Mouse (Mus musculus): Measurements from ENCODE around the gene Gpn3.
"Not testable (repeated sequence)": the region's sequence is repeated elsewhere in the genome, so short reads cannot be mapped to it uniquely, and the experiment has no call there.

The Gpn3 gene

DNA sequence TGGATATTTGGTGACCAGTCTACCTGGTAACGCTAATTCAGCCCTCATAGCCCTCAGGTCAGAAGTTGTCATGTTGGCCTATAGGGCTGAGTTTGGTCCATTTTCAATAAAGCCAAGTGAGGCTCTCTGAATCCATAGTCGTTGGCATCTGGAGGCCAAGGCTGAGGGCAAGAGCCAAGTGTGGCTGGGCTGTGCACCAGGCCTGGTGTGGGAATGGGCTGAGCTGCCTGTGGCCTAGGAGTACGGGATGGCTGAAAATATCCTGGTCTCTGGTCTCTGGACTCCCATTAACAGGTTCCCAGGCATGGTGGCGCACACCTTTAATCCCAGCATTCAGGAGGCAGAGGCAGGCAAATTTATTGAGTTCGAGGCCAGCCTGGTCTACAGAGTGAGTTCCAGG, 18.3 kb downstream of the Gpn3 start:
- DNase-seq (ENCODE audit: low spot score in 2 of 2), result no peak

DNA sequence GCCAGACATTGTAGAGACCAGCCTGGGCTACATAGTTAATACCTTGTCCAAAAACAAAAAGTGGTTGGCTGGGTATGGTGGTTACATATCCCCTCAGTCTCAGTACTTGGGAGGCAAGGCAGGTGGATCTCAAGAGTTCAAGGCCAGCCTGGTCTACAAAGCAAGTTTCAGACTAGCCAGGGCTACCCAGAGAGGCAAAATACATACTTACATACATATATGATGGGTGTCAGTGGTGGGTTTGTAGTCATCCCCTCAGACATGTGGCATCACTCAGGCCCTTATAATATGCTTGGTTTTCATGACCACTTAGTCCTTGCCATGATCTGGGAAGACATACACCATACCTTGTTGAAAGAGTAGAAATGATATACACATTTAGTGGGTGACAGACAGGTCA, 19.0 kb downstream of the Gpn3 start:
- no peak for DNase-seq (ENCODE audit: low spot score in 2 of 2)

DNA sequence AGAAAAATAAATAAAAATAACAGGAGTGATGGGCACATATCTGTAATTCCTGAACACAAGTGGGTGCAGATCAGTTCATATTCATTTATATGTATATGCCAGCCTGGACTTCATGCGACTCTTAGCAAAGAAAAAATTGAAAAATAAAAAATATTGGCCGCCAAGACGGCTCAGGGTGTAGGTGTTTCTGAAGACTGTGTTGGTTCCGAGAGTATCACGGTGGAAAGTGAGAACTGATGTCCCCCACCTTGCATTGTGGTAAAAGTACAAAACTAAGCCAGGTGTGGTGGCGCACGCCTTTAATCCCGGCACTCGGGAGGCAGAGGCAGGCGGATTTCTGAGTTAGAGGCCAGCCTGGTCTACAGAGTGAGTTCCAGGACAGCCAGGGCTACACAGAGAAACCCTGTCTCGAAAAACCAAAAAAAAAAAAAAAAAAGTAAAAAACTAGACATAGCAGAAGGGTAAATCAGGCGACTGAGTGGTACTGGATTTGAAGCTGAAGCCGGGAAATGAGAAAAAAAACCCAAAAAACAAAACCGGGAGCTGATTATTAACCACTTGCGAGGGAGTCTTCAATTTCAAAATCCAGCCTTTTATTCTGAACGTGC, 19.6 kb downstream of the Gpn3 start:
- DNase-seq (ENCODE audit: low spot score in 2 of 2), result no peak

DNA sequence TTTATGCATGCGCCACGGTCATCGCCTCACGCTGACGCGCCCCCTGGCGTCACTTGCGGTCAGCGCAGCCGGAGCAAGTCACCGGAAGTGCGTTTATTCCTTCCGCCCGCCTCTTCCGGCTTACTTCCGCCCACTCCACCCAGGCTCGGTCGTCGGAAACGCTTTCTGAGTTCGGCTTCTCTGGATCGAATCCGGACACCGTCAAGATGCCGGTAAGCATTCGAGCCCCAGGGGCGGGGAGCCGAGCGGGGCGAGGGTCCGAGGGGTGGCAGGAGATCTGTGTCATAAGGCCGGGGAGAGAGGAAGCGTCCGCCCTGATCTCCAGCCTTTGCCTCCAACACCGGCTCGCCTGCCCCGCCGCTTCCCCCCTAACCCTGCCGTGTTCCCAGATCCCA, 20.1 kb downstream of the Gpn3 start, which contains the start of gene Arpc3:
Arpc3 (plus strand) TSS at position 93 of the 395 bp plus-strand sequence.
- DNase-seq (ENCODE audit: low spot score in 2 of 2), result peak; percentile 83 to 85

DNA sequence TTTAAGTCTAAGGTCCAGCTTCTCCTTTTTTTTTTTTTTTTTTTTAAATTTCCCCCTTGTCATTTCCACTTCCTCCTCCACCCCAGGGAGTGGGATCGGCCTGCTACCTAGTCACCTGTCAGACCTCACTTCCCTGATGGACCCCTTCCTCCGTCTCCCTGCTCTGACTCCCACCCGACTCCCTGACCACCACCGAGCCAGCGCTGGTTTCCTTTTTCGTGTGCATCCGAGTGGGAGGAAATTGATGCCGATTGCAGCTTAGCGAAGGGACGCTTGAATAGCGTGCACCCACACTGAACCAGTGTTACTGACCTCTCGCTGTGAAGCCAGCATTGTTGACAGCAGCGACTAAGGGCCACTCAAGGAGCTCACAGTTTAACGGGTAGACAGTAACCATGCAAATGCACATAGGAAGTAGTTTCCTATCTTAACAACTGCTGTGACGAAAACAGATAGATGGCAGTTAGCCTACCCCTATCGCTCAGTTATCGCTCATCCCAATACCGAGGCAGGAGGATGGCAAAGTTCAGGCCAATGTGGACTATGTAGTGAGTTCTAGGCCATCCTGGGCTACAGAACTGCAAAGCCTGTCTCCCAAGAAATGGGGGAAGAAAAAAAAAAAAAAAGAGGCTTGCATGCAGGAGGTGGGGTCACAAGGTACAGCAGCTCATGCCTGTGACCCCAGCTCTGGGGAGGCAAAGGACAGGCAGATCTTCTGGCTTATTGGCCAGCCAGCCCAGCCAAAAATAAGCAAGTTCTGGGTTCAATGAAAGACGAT, 20.7 kb downstream of the Gpn3 start:
- DNase-seq (ENCODE audit: low spot score in 2 of 2), result no peak

DNA sequence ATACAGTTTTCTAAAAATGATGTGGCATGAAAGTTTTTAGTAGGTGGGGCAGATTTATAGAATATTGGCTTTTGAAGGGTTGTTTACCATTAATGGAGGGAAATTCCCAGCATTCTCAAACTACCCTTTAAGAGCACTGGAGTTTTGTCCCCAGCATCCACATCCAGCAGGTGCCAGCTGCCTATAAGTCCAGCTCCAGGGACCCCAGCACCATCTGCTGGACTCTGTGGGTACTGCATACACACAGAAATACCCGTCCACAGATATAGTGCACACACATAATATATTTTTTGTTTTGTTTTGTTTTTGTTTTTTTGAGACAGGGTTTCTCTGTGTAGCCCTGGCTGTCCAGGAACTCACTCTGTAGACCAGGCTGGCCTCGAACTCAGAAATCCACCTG, 22.2 kb downstream of the Gpn3 start:
- no peak for DNase-seq (ENCODE audit: low spot score in 2 of 2)

DNA sequence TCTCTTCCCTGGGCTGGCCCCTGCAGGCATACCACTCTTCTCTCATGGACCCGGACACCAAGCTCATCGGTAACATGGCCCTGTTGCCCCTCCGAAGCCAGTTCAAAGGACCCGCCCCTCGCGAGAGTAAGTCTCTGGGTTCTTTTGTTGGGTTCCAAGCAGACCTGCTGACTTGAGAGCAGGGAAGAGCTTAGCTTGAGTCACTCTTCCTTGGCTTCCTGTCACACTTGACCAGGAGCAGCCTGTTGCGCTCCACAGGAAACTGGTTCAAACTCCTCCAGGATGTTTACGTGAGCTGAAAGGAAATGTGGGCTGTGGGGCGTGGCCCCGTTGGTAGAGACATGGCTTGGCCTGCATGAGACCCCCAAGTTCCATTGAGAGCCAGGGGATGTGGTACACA, 25.1 kb downstream of the Gpn3 start:
- DNase-seq (ENCODE audit: low spot score in 2 of 2), result no peak

DNA sequence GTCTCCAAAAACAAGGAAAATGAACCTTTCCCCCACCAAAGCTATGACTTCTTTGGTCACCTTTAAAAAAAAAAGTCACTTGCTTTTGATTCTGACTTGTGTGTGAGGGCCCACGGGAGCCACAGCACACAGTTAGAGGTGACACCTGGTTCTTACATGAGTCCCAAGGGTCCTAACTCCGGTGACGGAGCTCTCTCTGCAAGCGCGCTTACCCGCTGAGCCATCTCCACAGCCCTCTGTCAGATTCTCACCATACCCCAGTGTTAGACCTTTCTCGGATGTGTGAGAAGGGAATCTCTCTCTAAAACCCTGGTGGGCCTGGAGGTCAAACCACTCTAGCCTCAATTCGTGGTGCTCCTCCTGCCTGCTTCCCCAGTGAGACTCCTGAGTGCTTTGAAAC, 25.8 kb downstream of the Gpn3 start:
- no peak for DNase-seq (ENCODE audit: low spot score in 2 of 2)

DNA sequence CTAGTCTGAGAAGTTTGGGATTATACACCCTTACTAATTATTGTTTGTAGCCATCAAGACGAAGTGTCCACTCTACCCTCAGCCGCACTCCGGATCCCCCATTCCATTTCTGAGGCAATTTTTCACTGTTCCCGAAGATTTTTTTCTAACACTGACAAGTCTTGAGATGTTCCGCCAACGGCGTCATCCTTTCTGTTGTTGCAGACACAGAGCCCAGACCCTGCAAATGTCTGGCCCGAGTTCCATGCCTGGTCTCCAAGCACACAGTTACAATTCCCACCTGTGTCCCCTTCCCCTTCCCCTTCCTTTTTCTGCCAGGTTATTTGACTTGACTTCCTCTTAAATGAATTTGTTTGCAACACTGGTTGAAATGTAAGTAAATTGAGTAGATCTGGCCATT, 28.2 kb downstream of the Gpn3 start:
- no peak for DNase-seq (ENCODE audit: low spot score in 2 of 2)

DNA sequence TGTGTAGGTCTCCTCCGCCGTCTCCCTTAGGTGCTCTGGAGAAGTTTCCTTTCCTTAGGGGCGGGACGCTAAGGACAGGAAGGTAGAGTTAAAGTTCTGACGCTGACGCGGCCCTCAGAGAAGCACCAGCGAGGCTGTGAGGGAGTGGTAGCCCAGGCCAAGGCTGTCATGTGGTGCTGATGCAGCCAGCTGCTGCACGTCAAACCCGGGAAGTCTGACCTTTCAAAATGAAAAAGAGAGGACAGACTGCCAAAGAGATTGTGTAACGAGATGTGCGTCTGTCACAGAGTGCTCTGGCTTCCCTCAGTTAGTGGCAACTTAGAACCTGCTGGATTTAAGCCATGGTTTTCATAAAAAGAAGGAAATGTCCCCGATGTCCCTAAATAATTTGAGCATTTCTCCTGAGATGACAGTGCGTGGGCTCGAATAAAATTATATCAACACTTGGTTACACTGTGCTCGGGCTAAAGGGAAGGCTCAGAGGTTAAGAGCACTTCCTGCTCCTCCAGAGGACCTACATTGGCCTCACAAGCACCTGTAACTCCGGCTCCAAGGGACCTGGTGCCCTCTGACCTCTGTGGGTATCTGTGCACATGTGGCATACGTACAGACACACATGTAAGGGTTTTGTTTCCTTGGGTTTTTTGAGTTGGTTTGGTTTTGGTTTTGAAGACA, 29.1 kb downstream of the Gpn3 start:
- DNase-seq (ENCODE audit: low spot score in 2 of 2), result peak; percentile 43 to 59

DNA sequence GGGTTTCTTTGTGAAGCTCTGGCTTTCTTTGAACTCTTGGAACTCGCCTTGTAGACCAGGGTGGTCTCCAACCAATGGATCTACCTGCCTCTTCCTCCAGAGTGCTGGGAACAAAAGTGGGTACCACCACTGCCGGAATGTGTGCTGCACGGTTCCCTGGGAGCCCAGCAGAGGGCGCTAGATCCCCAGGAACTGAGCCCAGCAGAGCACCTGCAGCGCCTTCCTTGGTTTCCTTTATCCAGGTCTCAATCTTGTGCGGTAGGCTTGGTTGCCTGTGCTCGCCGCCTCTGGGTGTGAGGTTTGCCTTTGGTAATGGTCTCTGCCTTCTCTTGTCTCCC, 29.6 kb downstream of the Gpn3 start:
- no peak for DNase-seq (ENCODE audit: low spot score in 2 of 2)

DNA sequence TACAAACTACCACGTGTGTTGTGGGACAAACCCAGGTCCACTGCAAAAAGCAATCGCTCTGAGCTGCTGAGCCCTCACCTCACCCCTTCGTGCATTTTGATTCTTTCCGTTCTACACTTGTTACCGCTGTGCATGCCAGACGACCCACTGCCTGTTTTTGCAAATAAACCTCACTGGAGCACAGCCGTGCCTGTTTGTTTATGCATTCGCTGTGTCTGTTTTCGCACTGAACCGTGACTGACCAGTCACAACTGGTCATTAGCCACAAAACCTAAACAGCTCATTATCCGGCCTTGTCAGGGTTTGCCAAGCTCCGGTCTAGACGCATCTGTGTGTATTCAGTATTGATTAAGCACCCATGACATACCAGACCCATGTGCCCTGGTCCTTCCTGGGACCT, 30.5 kb downstream of the Gpn3 start:
- no peak for DNase-seq (ENCODE audit: low spot score in 2 of 2)

DNA sequence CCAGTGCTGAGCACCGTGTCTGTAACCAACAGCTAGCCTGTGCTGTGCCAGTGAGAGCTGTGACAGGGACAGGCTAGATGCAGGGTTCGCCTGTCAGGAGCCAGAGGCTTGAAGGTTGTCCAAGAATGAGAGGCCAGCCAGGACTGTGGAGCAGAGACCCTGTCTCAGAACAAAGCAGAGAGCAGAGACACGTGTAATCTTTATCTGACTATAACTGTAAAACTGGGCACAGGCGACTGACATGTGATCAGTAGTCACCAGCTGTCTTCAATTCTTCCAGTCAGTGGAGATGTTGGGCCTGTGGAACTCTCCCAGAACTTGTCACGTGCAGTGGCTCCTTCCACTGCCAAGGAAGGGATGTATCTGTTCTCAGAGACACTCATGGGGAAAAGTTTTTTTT, 31.1 kb downstream of the Gpn3 start:
- peak; percentile 68 to 69 for DNase-seq (ENCODE audit: low spot score in 2 of 2)

DNA sequence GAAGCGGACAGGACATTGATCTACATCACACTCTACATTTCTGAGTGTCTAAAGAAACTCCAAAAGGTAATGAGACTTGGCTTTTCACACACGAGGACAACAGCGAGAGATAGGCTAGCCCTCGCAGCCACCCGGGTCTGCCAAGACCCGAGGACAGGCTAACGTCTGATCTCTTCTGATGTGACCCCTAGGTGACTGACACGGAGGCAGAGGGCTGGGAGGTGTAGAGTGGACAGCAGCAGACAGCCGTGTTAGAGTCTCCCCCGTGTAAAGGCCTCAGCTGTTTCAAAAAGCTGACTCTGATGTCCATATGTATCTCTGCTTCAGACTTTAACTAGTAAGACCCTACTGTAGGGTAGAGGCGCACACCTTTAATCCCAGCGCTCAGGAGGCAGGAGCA, 31.7 kb downstream of the Gpn3 start:
- no peak for DNase-seq (ENCODE audit: low spot score in 2 of 2)

DNA sequence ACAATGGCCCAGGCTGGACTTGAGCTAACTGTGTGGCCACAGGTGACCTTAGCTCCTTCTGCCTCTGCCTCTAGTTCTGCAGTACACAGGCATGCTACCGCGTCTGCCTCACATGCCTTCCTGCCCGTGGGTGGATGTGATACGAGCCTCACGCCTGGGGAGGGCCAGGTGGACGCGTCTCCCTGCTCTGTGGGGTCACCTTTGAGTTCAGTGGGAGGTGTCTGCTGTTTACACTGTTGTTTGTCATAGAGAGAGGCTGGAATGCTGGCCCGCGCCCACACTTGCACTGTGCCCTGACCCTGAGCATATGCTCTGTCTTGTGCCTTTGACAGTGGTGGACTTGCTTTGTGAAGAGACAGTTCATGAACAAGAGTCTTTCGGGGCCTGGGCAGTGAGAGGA, 33.9 kb downstream of the Gpn3 start:
- DNase-seq (ENCODE audit: low spot score in 2 of 2), result no peak

DNA sequence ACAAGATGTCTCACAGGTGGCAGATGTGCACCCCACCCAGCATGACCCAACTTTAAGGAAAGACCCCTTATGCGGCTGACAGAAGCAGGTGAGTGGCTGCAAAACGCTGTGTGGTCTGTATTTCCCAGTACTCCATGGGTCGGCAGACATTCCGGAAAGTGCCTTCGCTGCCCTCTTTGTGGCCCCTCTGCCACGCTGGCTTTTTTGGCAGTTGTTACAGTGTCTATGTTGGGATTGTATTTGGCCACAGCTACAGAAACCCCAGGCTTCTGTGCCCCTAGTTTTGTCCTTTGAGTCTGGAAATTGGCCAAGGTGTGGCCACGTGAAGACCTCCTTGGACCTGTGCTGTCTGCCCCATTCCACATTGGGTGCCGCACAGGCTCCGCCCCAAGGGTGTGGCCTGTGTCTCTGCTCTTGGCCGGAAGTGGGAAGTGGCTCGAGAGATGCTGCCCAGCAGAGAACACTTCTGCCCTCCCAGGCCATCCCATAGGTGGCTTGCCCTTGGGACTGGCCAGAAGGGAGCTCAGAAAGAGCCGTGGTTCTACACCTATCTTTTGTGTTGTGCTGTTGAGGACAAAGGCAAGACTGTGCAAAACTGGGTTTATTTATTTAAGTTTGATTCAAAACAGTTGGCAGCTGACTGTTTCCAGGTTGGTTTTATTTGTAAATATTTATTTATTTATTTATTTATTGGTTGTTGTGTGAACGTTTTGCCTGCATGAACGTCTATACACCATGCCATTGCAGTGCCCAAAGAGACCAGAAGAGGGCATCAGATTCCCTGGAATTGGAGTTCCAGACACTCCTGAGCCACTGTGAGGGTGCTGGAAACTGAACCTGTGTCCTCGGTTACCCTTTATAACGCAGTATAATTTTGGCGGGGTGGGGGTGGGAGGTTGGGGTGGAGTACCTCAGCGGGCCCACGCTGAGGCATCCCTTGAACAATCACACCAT, 38.3 kb downstream of the Gpn3 start:
- no peak for DNase-seq (ENCODE audit: low spot score in 2 of 2)

DNA sequence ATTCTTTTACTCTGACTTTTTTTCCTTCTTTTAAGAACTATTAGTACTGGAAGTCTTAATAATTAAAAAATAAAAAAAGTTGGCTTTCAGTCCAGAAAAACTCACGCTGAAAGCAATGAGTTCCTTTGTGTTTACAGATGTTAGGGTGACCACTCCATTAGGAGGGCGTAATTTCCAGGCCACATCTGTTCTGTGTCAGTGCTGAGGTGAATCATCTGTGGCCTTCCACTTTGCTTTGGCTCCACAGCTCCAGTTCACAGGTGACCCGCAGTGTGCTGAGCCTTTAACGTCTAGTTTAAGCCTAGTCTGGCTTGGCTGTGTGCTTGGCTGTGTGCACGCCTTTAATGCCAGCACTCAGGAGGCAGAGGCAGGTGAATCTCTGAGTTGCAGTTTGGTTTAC, 40.2 kb downstream of the Gpn3 start:
- no peak for DNase-seq (ENCODE audit: low spot score in 2 of 2)

DNA sequence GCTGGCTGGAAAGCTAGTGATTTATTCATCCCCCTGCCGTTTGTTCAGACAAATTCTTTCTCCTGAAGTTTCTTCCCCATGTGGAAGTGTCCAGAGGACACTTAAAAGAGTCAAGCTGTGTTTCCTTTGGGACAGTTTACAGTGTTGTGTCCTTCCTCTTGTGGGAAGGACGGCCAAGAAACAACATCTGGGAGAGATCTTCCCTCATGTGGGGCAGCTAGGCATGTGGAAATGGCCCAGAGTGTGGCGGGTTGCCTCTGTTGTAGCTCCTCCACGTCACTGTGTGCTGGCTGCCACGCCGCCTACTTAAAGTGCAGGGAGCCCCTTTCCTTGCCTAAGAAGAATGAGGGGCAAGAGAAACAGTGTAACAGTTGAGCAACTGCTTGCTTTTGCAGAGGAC, 41.1 kb downstream of the Gpn3 start:
- no peak for DNase-seq (ENCODE audit: low spot score in 2 of 2)

DNA sequence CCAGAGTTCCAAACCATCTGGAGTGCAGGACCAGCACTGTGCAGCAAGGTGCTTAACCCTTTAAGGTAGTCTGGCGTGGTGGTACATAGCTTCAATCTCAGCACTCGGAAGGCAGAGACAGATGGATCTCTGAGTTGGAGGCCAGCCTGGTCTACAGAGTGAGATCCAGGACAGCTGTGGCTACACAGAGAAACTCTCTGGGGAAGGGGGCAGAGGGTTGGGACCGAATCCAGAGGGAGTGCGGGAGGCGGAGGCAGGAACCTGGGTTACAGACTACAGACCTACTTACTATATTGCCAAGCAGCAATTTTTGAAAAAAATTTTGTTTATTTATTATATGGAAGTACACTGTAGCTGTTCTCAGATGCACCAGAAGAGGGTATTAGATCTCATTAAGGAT, 42.7 kb downstream of the Gpn3 start:
- DNase-seq (ENCODE audit: low spot score in 2 of 2), result no peak

DNA sequence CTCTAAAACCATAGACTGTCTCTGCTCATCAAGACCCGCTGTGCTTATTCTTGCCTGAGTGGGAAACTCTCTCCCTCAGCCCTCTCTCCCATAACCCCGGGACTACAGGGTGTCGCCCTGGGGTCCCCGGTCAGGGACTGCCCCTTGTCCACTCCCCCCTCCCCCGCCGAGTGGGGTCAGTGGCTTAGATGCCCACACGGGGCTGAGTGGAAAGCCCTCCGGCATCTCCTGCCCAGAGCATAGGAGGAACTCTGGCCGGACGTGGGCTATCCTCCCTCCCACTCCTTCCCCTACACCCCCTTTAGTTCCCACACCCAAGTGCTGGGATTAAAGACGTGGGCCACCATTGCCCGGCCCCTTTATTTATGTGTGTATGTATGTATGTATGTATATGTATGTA, 43.8 kb downstream of the Gpn3 start:
- no peak for DNase-seq (ENCODE audit: low spot score in 2 of 2)

DNA sequence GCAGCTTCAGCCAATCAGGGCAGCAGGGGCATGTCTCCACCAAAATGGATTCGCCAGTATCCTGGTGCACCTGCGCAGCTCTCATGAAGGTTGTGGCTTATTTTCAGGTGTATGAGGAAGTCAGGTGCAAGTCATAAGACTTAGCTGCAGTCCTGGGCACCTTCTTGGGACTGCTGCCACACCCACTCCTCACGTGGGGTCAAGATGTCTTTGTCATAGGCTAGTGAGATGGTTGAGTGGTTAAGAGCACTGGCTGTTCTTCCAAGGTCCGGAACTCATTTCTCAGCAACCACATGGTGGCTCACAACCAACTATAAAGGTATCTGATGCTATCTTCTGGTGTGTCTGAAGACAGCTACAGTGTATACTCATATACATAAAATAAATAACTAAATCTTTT, 49.0 kb downstream of the Gpn3 start:
- not testable (repeated sequence) for DNase-seq (ENCODE audit: low spot score in 2 of 2)

All from right cerebral cortex, postnatal 36 days (tissue).